Mouse (Mus musculus) MEL (cell line): ENCODE measurements around the gene Armcx1.

Experiments
- CTCF ChIP-seq, 3 experiments: IDR thresholded peaks in 2 of 3; conservative IDR thresholded peaks in 1 of 3; 2 replicates each; pipeline ENCODE4 v1.5.1; 2011 to 2012; ENCODE audit warnings: low read length in 3 of 3, low read depth in 2 of 3, mild to moderate bottlenecking in 2 of 3, improper control_type of control experiment in 1 of 3, inconsistent platforms in 1 of 3, mixed read lengths in 1 of 3, moderate library complexity in 1 of 3; ENCODE audit not compliant: control insufficient read depth in 1 of 3, insufficient read depth in 1 of 3, poor library complexity in 1 of 3, severe bottlenecking in 1 of 3
- ETS1 ChIP-seq: IDR thresholded peaks from 2 replicates; pipeline ENCODE4 v1.6.1; 2012; ENCODE audit warnings: low read depth, mild to moderate bottlenecking, inconsistent platforms, low read length, improper control_type of control experiment, moderate library complexity
- GATA1 ChIP-seq: IDR thresholded peaks from 2 replicates; pipeline ENCODE4 v1.6.1; 2011; ENCODE audit warnings: low read depth, low read length, improper control_type of control experiment
- HCFC1 ChIP-seq: IDR thresholded peaks from 2 replicates; pipeline ENCODE4 v1.6.1; 2012; ENCODE audit warnings: low read depth, mild to moderate bottlenecking, inconsistent platforms, low read length, improper control_type of control experiment, moderate library complexity
- RAD21 ChIP-seq: IDR thresholded peaks from 2 replicates; pipeline ENCODE4 v1.6.1; 2011; ENCODE audit warnings: mild to moderate bottlenecking, low read depth, low read length, improper control_type of control experiment
- TBP ChIP-seq: IDR thresholded peaks from 2 replicates; pipeline ENCODE4 v1.8.0; 2011; ENCODE audit warnings: low read depth, low read length, improper control_type of control experiment
- ZC3H11A ChIP-seq: IDR thresholded peaks from 2 replicates; pipeline ENCODE4 v1.6.1; 2012; ENCODE audit warnings: low read depth, mild to moderate bottlenecking, inconsistent platforms, low read length, improper control_type of control experiment
- ZNF384 ChIP-seq: IDR thresholded peaks from 2 replicates; pipeline ENCODE4 v1.6.1; 2012; ENCODE audit warnings: low read depth, mild to moderate bottlenecking, inconsistent platforms, low read length, improper control_type of control experiment

DNA sequence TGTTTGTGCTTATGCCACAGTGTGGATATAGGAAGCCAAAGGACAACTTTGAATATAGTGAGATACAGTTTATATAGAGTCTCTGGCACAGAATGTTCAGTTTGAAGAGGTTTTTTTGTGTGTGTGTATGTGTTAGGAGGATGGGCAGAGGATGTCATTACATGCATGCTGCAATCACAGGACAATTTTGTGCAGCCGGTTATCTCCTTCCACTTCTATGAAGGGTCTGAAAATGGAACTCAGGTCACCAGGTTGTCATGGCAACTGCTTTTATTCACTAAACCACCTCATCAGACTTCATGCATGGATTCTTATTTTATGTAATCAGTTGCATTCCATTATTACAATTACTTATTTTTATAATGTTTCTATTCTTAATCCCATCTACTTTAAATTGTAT lies 41.8 kb upstream of the Armcx1 start:
- no peak for TF ChIP-seq CTCF (IDR thresholded peaks at IDR 0.05 in 2 of 3, conservative IDR thresholded peaks at IDR 0.05 in 1 of 3; ENCODE audit: control insufficient read depth in 1 of 3, insufficient read depth in 1 of 3, low read depth in 2 of 3, low read length in 3 of 3, poor library complexity in 1 of 3, severe bottlenecking in 1 of 3)
- no peak for TF ChIP-seq GATA1
- TF ChIP-seq TBP, result no peak
- no peak for TF ChIP-seq HCFC1
- no peak for TF ChIP-seq RAD21
- no peak for TF ChIP-seq ZNF384
- no peak for TF ChIP-seq ZC3H11A
- no peak for TF ChIP-seq ETS1
